Mouse (Mus musculus) E14TG2a.4 (cell line): Measurements from ENCODE around the gene Dpf3.

Experiments used
- CTCF ChIP-seq: conservative IDR thresholded peaks from 2 replicates; pipeline ENCODE4 v1.5.1; 2014; ENCODE audit warnings: low read length
- NANOG ChIP-seq: IDR thresholded peaks from 2 replicates; pipeline ENCODE4 v1.6.1; 2014; ENCODE audit warnings: borderline replicate concordance, low read length, mixed read lengths
- POU5F1 ChIP-seq: IDR thresholded peaks from 2 replicates; pipeline ENCODE4 v1.6.1; 2014; ENCODE audit warnings: low read length, borderline replicate concordance

DNA sequence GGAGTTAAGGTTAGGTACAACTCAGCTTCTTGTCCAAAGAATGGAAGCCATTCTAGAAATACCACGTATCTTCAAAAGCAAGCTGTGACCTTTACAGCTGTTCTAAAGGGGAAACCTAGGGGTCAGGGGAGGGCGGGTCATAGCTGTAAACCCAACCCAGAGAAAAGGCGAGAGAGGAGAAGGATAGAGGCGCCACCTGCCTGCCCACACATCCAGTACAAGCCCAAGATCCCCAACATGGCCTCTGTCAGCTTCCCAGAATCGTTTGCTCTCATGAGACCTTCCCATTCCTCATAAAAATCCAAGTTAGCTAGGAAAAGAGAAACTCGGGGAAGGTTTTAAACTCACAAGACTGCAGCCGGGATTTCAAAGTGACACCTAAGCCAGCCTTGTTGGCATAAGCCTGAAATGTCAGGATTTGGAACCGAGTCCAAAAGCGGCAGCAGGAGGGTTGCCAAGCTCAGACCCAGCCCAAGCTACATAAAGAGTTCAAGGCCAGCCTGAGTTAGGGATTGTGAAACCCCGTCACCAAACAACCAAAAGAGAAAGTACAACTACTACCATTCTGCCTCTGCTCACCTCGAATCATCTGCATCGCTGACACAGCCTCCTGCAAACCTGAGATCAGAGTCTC lies 63.3 kb downstream of the Dpf3 start:
- no peak for TF ChIP-seq CTCF
- no peak for TF ChIP-seq NANOG
- no peak for TF ChIP-seq POU5F1
